Mouse (Mus musculus): ENCODE measurements at regions not wholly inside any gene's neighbourhood (a gene's known extent, or its start where the extent isn't known, plus 50 kb on each side); places are given as distances from the start of the nearest gene placed in this dataset.

DNA sequence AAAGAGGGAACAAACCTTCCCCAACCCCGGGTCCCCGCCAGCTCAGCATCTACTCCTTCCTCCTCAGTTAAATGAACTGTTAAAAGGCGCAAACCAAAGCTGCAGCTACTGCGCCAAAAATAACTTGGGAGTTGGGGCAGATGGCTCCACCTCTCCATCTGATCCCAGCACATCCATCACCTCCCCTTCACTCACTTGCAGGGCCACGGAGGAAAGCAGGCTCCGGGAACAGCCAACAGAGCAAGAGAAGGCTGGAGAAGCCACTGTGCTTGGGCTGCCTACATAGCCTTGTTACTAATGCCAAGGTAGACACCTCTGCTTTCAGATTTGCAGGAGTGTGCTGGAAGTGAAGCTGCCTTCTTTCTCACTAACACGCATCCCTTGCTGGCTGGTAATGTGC, 171.8 kb upstream of the Gm765 start:
- H3K27ac ChIP-seq (ENCODE audit: low read depth, low read length) = no peak overlapping the region
- DNase-seq (ENCODE audit: low spot score) = peak; percentile 39
- H3K9ac ChIP-seq (ENCODE audit: low read length) = no peak overlapping the region
- H3K4me3 ChIP-seq (ENCODE audit: low read depth, low read length) = no peak overlapping the region
- ATAC-seq (ENCODE audit: insufficient read depth, low FRiP score, low TSS enrichment) = no peak
- 53% methylated on average over 7 of the region's 7 CpGs for WGBS
- no peaks in the 10 kb centered on the region for H3K36me3 ChIP-seq (ENCODE audit: control insufficient read depth, insufficient read depth, low read length)
- H3K9me3 ChIP-seq (ENCODE audit: control insufficient read depth, low read length) = no peaks in the 10 kb centered on the region
- H3K4me2 ChIP-seq (ENCODE audit: low read depth) = no peak overlapping the region
- no peaks in the 10 kb centered on the region for H3K27me3 ChIP-seq (ENCODE audit: control insufficient read depth, insufficient read depth, low read length)
- 0 out of 2 replicates have a peak, but pooled peaks cover 2% of the 10 kb centered on the region for H3K4me1 ChIP-seq (ENCODE audit: control insufficient read depth, insufficient read depth, low read length)

DNA sequence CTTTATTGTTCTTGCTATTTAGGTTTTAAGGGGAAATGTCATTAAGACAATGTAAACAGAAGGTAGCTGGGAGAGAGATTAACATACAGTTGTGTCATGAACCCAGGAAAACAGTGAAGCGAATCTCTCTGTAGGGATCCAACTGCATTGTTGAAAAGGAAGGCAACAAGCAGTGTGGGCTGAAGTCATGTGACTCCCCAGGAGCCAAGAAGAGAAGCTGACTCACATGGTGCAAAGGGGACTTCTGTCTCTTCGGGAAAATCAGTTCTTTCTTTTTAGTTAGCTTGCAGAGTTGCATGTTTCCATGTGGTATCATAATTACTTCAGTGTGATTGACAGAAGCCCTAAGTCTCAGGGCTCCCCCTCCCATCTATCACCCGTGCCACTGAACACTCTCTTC, 170.7 kb upstream of the Gm765 start:
- Histone ChIP-seq H3K4me2 (ENCODE audit: low read depth) (no peak overlapping the region), H3K4me1 (ENCODE audit: control insufficient read depth, insufficient read depth, low read length) (0 out of 2 replicates have a peak, but pooled peaks cover 2% of the 10 kb centered on the region), H3K9me3 (ENCODE audit: control insufficient read depth, low read length) (no peaks in the 10 kb centered on the region), H3K9ac (ENCODE audit: low read length) (no peak overlapping the region), H3K36me3 (ENCODE audit: control insufficient read depth, insufficient read depth, low read length) (no peaks in the 10 kb centered on the region), H3K27ac (ENCODE audit: low read depth, low read length) (no peak overlapping the region), H3K27me3 (ENCODE audit: control insufficient read depth, insufficient read depth, low read length) (no peaks in the 10 kb centered on the region), H3K4me3 (ENCODE audit: low read depth, low read length) (no peak overlapping the region)
- WGBS = 42% methylated on average over 3 of the region's 3 CpGs
- ATAC-seq (ENCODE audit: insufficient read depth, low FRiP score, low TSS enrichment) (no peak), DNase-seq (ENCODE audit: low spot score) (no peak)

DNA sequence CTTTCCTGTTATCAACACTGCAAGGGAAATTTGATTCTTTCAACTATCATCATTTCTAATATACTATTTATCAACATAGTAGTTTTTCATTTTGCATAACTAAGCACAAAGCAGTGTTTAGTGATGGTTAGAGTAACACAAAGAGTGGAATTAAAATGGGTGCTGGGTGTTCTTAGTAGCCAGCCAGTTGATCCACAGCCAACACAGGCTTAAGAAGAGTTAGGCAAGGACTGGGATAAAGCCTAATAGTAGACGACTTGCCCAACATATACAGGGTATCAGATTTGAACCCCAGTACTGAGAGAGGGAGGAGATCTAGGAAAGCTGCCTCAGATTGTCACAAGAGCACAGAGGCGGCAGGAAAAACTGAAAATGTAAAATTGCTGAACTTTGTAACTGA, 160.2 kb upstream of the Gm765 start:
- Histone ChIP-seq H3K36me3 (ENCODE audit: control insufficient read depth, insufficient read depth, low read length) (no peaks in the 10 kb centered on the region), H3K9me3 (ENCODE audit: control insufficient read depth, low read length) (no peaks in the 10 kb centered on the region), H3K4me3 (ENCODE audit: low read depth, low read length) (no peak overlapping the region), H3K27ac (ENCODE audit: low read depth, low read length) (no peak overlapping the region), H3K4me2 (ENCODE audit: low read depth) (no peak overlapping the region), H3K4me1 (ENCODE audit: control insufficient read depth, insufficient read depth, low read length) (no peaks in the 10 kb centered on the region), H3K27me3 (ENCODE audit: control insufficient read depth, insufficient read depth, low read length) (no peaks in the 10 kb centered on the region), H3K9ac (ENCODE audit: low read length) (no peak overlapping the region)
- WGBS = 89% methylated on average over 2 of the region's 2 CpGs
- ATAC-seq (ENCODE audit: insufficient read depth, low FRiP score, low TSS enrichment) = no peak
- DNase-seq (ENCODE audit: low spot score) = no peak

DNA sequence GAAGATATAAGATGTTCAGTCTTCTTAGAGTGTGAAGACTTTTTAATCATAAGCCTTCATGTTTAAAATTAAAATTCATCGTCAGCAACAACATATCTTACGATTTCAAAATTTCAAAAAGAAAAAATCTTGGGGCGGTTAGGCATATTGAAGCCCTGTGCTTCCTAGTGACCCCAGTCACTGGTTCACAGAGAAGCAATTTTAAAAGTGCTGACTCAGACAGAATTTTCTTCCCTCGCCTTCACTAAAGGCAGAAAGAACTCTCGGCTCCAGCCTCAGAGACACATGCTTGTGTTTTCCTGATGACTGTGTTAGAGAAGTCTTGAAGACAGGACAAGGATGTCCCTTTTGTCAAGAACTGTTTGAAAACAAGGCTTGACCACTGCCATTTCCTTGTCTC, 157.2 kb upstream of the Gm765 start:
- Histone ChIP-seq H3K4me3 (ENCODE audit: low read depth, low read length) (no peak overlapping the region), H3K36me3 (ENCODE audit: control insufficient read depth, insufficient read depth, low read length) (no peaks in the 10 kb centered on the region), H3K9ac (ENCODE audit: low read length) (no peak overlapping the region), H3K4me2 (ENCODE audit: low read depth) (no peak overlapping the region), H3K27ac (ENCODE audit: low read depth, low read length) (no peak overlapping the region), H3K9me3 (ENCODE audit: control insufficient read depth, low read length) (no peaks in the 10 kb centered on the region), H3K27me3 (ENCODE audit: control insufficient read depth, insufficient read depth, low read length) (no peaks in the 10 kb centered on the region), H3K4me1 (ENCODE audit: control insufficient read depth, insufficient read depth, low read length) (no peaks in the 10 kb centered on the region)
- DNase-seq (ENCODE audit: low spot score) (no peak), ATAC-seq (ENCODE audit: insufficient read depth, low FRiP score, low TSS enrichment) (no peak)
- 78% methylated on average over 5 of the region's 5 CpGs for WGBS

DNA sequence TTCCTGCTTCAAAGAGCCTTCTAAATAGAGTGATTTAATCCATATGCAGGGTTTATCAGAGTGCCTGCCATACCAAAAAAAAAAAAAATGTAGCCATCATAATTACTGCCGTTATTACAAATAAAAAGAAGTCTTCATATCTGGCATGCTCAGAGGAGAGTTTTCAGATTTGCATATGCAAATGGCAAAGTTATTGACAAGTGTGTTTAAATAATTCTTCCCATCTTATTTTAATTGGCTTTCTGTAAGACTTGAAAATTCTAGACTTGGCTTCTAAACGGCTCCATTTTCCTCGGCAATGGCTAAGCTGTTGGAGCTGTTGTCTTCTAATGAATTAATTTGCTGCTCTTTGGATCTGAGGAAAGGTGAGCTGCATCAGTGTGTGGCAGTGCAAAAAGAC, 144.1 kb upstream of the Gm765 start:
- ATAC-seq (ENCODE audit: insufficient read depth, low FRiP score, low TSS enrichment) = no peak
- H3K27me3 ChIP-seq (ENCODE audit: control insufficient read depth, insufficient read depth, low read length) = no peaks in the 10 kb centered on the region
- H3K36me3 ChIP-seq (ENCODE audit: control insufficient read depth, insufficient read depth, low read length) = no peaks in the 10 kb centered on the region
- H3K27ac ChIP-seq (ENCODE audit: low read depth, low read length) = no peak overlapping the region
- DNase-seq (ENCODE audit: low spot score) = no peak
- no peaks in the 10 kb centered on the region for H3K9me3 ChIP-seq (ENCODE audit: control insufficient read depth, low read length)
- no peaks in the 10 kb centered on the region for H3K4me1 ChIP-seq (ENCODE audit: control insufficient read depth, insufficient read depth, low read length)
- H3K4me2 ChIP-seq (ENCODE audit: low read depth) = no peak overlapping the region
- WGBS = 91% methylated on average over 3 of the region's 3 CpGs
- no peak overlapping the region for H3K9ac ChIP-seq (ENCODE audit: low read length)
- H3K4me3 ChIP-seq (ENCODE audit: low read depth, low read length) = no peak overlapping the region

DNA sequence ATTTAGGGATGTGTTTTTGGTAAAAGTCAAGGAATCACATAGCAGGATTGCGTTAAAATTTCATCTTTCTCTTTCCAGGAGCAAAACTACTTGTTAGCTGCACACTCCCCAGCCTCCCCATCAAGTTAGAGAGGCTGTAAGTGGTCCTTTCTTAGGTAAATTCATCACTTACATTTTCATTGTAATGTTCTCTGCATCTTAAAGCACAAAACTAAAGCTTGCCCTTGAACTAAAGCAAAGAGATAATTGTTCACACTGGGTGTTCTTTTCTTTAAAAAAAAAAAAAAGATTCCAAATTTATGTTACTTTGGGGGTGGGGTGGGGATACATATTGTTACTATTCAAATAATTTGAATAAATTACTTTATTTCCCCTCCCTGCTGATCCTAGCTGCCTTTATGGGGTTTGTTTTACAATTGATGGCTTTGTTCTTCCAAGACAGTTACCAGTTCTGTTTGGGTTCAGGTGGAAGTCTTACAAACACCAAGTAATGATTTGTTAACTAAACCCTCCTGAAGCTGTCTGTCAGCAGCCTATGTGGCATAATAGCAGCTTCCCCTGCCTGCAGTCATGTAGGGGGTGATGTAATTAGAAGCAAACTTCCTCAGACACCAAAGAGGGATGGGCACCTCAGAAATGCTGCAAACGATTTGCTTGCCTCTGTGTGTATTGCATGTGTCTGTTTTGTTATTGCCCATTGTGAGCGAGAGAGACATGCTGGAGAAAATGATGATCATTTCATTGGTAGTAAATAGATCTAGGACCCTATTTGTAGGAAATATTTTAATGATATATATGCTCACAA, 141.0 kb upstream of the Gm765 start:
- H3K9me3 ChIP-seq (ENCODE audit: control insufficient read depth, low read length) = no peaks in the 10 kb centered on the region
- 18% methylated on average over 3 of the region's 3 CpGs for WGBS
- H3K4me3 ChIP-seq (ENCODE audit: low read depth, low read length) = no peak overlapping the region
- no peak overlapping the region for H3K4me2 ChIP-seq (ENCODE audit: low read depth)
- H3K9ac ChIP-seq (ENCODE audit: low read length) = no peak overlapping the region
- no peaks in the 10 kb centered on the region for H3K36me3 ChIP-seq (ENCODE audit: control insufficient read depth, insufficient read depth, low read length)
- ATAC-seq (ENCODE audit: insufficient read depth, low FRiP score, low TSS enrichment) = no peak
- H3K4me1 ChIP-seq (ENCODE audit: control insufficient read depth, insufficient read depth, low read length) = no peaks in the 10 kb centered on the region
- no peak for DNase-seq (ENCODE audit: low spot score)
- H3K27me3 ChIP-seq (ENCODE audit: control insufficient read depth, insufficient read depth, low read length) = no peaks in the 10 kb centered on the region
- no peak overlapping the region for H3K27ac ChIP-seq (ENCODE audit: low read depth, low read length)

DNA sequence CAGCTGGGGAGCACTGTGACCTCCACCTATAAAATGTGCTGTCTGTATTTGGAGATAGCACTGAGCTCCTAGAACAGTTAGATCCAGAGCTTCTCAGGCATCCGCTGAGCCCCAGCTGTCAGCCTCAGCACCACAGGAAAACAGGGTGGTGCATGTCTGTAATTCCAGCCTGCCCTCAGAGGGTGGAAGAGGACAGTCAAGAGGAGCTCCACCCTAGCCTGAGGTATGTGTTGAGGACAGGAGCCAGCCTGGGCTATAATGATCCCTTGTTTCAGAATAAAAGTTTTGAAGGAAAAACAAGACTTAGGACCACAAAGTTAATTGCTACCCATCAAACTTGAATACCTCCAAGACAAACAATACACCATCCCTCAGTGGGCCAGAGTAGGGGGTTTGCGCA, 139.8 kb upstream of the Gm765 start:
- Histone ChIP-seq H3K4me3 (ENCODE audit: low read depth, low read length) (no peak overlapping the region), H3K27ac (ENCODE audit: low read depth, low read length) (no peak overlapping the region), H3K9me3 (ENCODE audit: control insufficient read depth, low read length) (no peaks in the 10 kb centered on the region), H3K9ac (ENCODE audit: low read length) (no peak overlapping the region), H3K36me3 (ENCODE audit: control insufficient read depth, insufficient read depth, low read length) (no peaks in the 10 kb centered on the region), H3K4me2 (ENCODE audit: low read depth) (no peak overlapping the region), H3K27me3 (ENCODE audit: control insufficient read depth, insufficient read depth, low read length) (no peaks in the 10 kb centered on the region), H3K4me1 (ENCODE audit: control insufficient read depth, insufficient read depth, low read length) (no peaks in the 10 kb centered on the region)
- DNase-seq (ENCODE audit: low spot score) (no peak), ATAC-seq (ENCODE audit: insufficient read depth, low FRiP score, low TSS enrichment) (no peak)
- WGBS = 71% methylated on average over 2 of the region's 2 CpGs

DNA sequence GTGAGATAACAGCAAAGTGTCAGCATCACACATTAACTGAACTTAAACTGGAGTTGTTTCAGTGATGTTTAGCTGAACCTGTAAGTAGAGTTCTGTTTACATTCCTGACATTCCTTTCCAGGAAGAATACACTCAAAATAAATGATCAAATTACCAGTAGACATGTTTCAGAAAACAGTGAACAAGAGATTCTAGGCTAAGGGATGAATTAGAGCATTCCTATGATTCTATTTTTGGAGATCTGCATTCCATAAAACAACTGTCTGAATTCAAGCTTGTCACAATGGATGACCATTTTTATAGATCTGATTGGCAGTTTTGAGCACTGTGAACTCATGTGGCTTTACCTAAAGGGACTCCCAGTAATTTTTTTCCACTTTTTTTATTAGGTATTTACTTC, 125.0 kb upstream of the Gm765 start:
- Histone ChIP-seq H3K9ac (ENCODE audit: low read length) (no peak overlapping the region), H3K4me2 (ENCODE audit: low read depth) (no peak overlapping the region), H3K27me3 (ENCODE audit: control insufficient read depth, insufficient read depth, low read length) (no peaks in the 10 kb centered on the region), H3K4me1 (ENCODE audit: control insufficient read depth, insufficient read depth, low read length) (no peaks in the 10 kb centered on the region), H3K9me3 (ENCODE audit: control insufficient read depth, low read length) (no peaks in the 10 kb centered on the region), H3K4me3 (ENCODE audit: low read depth, low read length) (no peak overlapping the region), H3K36me3 (ENCODE audit: control insufficient read depth, insufficient read depth, low read length) (no peaks in the 10 kb centered on the region), H3K27ac (ENCODE audit: low read depth, low read length) (no peak overlapping the region)
- no peak for ATAC-seq (ENCODE audit: insufficient read depth, low FRiP score, low TSS enrichment)
- no peak for DNase-seq (ENCODE audit: low spot score)

DNA sequence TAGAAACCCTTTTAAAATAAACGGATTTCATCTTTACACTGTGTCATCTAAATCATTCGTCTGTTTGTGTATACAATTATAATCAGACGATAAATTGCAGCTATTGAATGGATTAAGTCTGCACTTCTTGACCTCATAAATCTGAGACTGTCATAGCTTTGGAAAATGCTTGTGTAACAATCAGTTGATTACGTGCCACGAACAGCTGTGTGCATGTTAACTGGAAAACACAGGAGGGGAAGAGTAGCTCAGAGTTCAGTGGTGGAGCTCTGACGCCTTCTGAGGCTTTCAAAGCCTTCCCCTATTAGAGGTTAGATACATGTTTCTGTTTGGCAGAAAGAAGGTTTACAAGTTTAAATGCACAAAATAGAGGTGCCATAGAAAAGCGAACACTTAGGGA, 109.7 kb upstream of the Gm765 start:
- H3K27ac ChIP-seq (ENCODE audit: low read depth, low read length) = no peak overlapping the region
- DNase-seq (ENCODE audit: low spot score) (no peak), ATAC-seq (ENCODE audit: insufficient read depth, low FRiP score, low TSS enrichment) (no peak)
- no peak overlapping the region for H3K9ac ChIP-seq (ENCODE audit: low read length)
- no peak overlapping the region for H3K4me3 ChIP-seq (ENCODE audit: low read depth, low read length)
- WGBS = 68% methylated on average over 7 of the region's 7 CpGs
- no peaks in the 10 kb centered on the region for H3K27me3 ChIP-seq (ENCODE audit: control insufficient read depth, insufficient read depth, low read length)
- H3K9me3 ChIP-seq (ENCODE audit: control insufficient read depth, low read length) = no peaks in the 10 kb centered on the region
- H3K4me1 ChIP-seq (ENCODE audit: control insufficient read depth, insufficient read depth, low read length) = no peaks in the 10 kb centered on the region
- H3K36me3 ChIP-seq (ENCODE audit: control insufficient read depth, insufficient read depth, low read length) = no peaks in the 10 kb centered on the region
- no peak overlapping the region for H3K4me2 ChIP-seq (ENCODE audit: low read depth)

Data from neural tube, embryonic 11.5 days (tissue).